Mouse (Mus musculus): Measurements from ENCODE around the gene Spdya. TPM values are rescaled to one million over a fixed set of nuclear protein-coding genes. Genes with fewer than 3 reads are reported as not detected.

Spdya gene
- polyA plus RNA-seq, 1 experiment from 2014 or later, result 0.42 TPM

- H3K9ac ChIP-seq (replicated peaks; ENCODE audit: low read depth), result peak overlapping the region; percentile 55
- H3K27ac ChIP-seq (ENCODE audit: low read length), result peak overlapping the region; percentile 73
- H3K4me3 ChIP-seq (ENCODE audit: low read depth, low read length), result peak overlapping the region; percentile 69
- H3K4me2 ChIP-seq (replicated peaks; ENCODE audit: low read depth, low read length), result peak overlapping the region; percentile 83
- no peaks in the 10 kb centered on the region for H3K27me3 ChIP-seq (replicated peaks; ENCODE audit: insufficient read depth, low read length)
- no peak for TF ChIP-seq EP300 (IDR thresholded peaks at IDR 0.05)
- TF ChIP-seq CTCF (IDR thresholded peaks at IDR 0.05), result no peak
- no peaks in the 10 kb centered on the region for H3K36me3 ChIP-seq (ENCODE audit: insufficient read depth, low read length)
- ATAC-seq, result peak; percentile 67
- DNase-seq (ENCODE audit: low spot score), result peak; percentile 59
- 2% methylated on average over 48 of the region's 48 CpGs for WGBS
- peaks cover 7% of the 10 kb centered on the region; the same call in 1 of the 2 replicates for H3K4me1 ChIP-seq (ENCODE audit: insufficient read depth, low read depth, low read length)
- no peaks in the 10 kb centered on the region for H3K9me3 ChIP-seq (ENCODE audit: low read length)
Measured at GRCm38 (mm10) chr17:71597881-71598658, 46.2 kb downstream of the Spdya start.

GRCm38 (mm10) chr17:71598659-71599554 lies 47.0 kb downstream of the Spdya start:
- Histone ChIP-seq H3K27ac (ENCODE audit: low read length) (peak overlapping the region; percentile 73), H3K36me3 (ENCODE audit: insufficient read depth, low read length) (no peaks in the 10 kb centered on the region), H3K27me3 (replicated peaks; ENCODE audit: insufficient read depth, low read length) (no peaks in the 10 kb centered on the region), H3K9ac (replicated peaks; ENCODE audit: low read depth) (peak overlapping the region; percentile 55), H3K4me1 (ENCODE audit: insufficient read depth, low read depth, low read length) (peaks cover 7% of the 10 kb centered on the region; the same call in 1 of the 2 replicates), H3K9me3 (ENCODE audit: low read length) (no peaks in the 10 kb centered on the region), H3K4me3 (ENCODE audit: low read depth, low read length) (peak overlapping the region; percentile 69), H3K4me2 (replicated peaks; ENCODE audit: low read depth, low read length) (peak overlapping the region; percentile 83)
- TF ChIP-seq CTCF (IDR thresholded peaks at IDR 0.05) (no peak; the same call in 1 of the 2 replicates), EP300 (IDR thresholded peaks at IDR 0.05) (0 out of 2 replicates have a peak, but pooled peaks have one; percentile 8)
- DNase-seq (ENCODE audit: low spot score) (peak; percentile 89), ATAC-seq (peak; percentile 98)
- WGBS, result 3% methylated on average over 42 of the region's 42 CpGs

DNA sequence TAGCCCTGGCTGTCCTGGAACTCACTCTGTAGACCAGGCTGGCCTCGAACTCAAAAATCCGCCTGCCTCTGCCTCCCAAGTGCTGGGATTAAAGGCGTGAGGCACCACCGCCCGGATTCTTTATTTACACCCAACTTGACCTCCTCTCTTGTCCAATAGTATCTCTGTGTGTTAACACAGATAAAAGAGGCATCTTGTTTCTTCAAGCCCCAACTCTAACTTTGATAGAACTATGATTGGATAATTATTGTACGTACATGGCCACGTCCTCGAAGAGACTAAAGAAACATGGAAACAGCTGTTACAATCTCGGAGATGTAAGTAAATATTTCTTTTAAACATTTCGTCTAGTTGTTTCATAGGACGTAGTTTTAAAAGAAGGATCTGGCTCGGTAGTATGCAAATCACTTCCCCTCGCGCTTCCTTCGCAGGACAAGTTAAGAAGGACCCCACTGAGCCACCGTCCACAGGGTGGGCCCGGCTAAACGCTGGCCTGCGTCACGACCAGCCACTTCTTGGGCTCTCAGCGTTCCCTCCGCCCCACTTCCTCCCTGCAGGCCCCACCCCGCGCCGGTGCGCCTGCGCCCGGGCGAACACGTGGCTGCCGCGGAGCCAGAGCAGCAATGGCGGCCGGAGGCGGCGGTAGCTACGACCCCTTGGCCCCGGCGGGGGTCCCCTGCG lies 63.9 kb downstream of the Spdya start, which contains the start of gene Wdr43:
TSS of gene Wdr43 (plus strand) at position 258 of the 681 bp plus-strand sequence.
- Histone ChIP-seq H3K27me3 (replicated peaks; ENCODE audit: insufficient read depth, low read length) (no peaks in the 10 kb centered on the region), H3K4me3 (ENCODE audit: low read depth, low read length) (peak within 1 kb of the TSS; percentile 99), H3K4me2 (replicated peaks; ENCODE audit: low read depth, low read length) (peak within 1 kb of the TSS; percentile 92), H3K36me3 (ENCODE audit: insufficient read depth, low read length) (no peaks in the 10 kb centered on the region), H3K27ac (ENCODE audit: low read length) (peak within 1 kb of the TSS; percentile 78), H3K9me3 (ENCODE audit: low read length) (no peaks in the 10 kb centered on the region), H3K4me1 (ENCODE audit: insufficient read depth, low read depth, low read length) (peaks cover 12% of the 10 kb centered on the region; the same call in 1 of the 2 replicates), H3K9ac (replicated peaks; ENCODE audit: low read depth) (peak within 1 kb of the TSS; percentile 85)
- WGBS, result 4% methylated on average over 40 of the region's 40 CpGs
- DNase-seq (ENCODE audit: low spot score) (peak; percentile 99), ATAC-seq (peak; percentile 100)
- TF ChIP-seq EP300 (IDR thresholded peaks at IDR 0.05), result peak; percentile 77
- TF ChIP-seq CTCF (IDR thresholded peaks at IDR 0.05), result no peak

- no peaks in the 10 kb centered on the region for H3K27me3 ChIP-seq (replicated peaks; ENCODE audit: insufficient read depth, low read length)
- peak; percentile 34 for DNase-seq (ENCODE audit: low spot score)
- H3K9me3 ChIP-seq (ENCODE audit: low read length), result no peaks in the 10 kb centered on the region
- H3K4me1 ChIP-seq (ENCODE audit: insufficient read depth, low read depth, low read length), result peaks cover 12% of the 10 kb centered on the region; the same call in 1 of the 2 replicates
- TF ChIP-seq EP300 (IDR thresholded peaks at IDR 0.05) (no peak), CTCF (IDR thresholded peaks at IDR 0.05) (no peak)
- no peaks in the 10 kb centered on the region for H3K36me3 ChIP-seq (ENCODE audit: insufficient read depth, low read length)
- H3K27ac ChIP-seq (ENCODE audit: low read length), result peak overlapping the region; percentile 78
- H3K4me3 ChIP-seq (ENCODE audit: low read depth, low read length), result peak overlapping the region; percentile 99
- peak overlapping the region; percentile 92 for H3K4me2 ChIP-seq (replicated peaks; ENCODE audit: low read depth, low read length)
- peak; percentile 55 for ATAC-seq
- 2% methylated on average over 42 of the region's 73 CpGs for WGBS
- peak overlapping the region; percentile 85 for H3K9ac ChIP-seq (replicated peaks; ENCODE audit: low read depth)
Measured at GRCm38 (mm10) chr17:71616319-71617032, 64.6 kb downstream of the Spdya start.

DNA sequence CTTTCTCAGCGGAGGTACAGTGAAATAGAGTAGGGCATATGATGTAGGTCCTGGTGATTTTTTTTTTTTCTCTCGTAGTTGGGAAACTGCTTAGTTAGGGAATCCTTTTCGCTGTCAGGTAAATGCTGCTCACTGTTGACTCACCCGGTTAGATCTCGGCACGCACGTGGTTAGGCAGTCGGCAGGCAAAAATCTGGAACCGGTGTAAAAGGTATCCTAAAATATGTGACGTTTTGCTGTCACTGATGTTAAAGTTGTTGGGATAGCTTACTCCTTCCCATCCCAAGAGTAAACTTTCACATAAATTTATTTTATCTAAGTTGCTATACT lies 65.1 kb downstream of the Spdya start:
- no peak for TF ChIP-seq CTCF (IDR thresholded peaks at IDR 0.05)
- no peak for DNase-seq (ENCODE audit: low spot score)
- H3K4me2 ChIP-seq (replicated peaks; ENCODE audit: low read depth, low read length), result peak overlapping the region; percentile 92
- 1% methylated on average over 10 of the region's 10 CpGs for WGBS
- H3K9me3 ChIP-seq (ENCODE audit: low read length), result no peaks in the 10 kb centered on the region
- H3K36me3 ChIP-seq (ENCODE audit: insufficient read depth, low read length), result no peaks in the 10 kb centered on the region
- no peak for ATAC-seq
- H3K27ac ChIP-seq (ENCODE audit: low read length), result 0 out of 2 replicates have a peak overlapping the region, but pooled peaks have one; percentile 78
- H3K4me3 ChIP-seq (ENCODE audit: low read depth, low read length), result peak overlapping the region; percentile 99
- H3K27me3 ChIP-seq (replicated peaks; ENCODE audit: insufficient read depth, low read length), result no peaks in the 10 kb centered on the region
- H3K4me1 ChIP-seq (ENCODE audit: insufficient read depth, low read depth, low read length), result peaks cover 12% of the 10 kb centered on the region; the same call in 1 of the 2 replicates
- H3K9ac ChIP-seq (replicated peaks; ENCODE audit: low read depth), result peak overlapping the region; percentile 85

Data from lung, postnatal 0 days (tissue).